ENCODE assay signal across 7 mouse cellular contexts in the genomic region with DNA sequence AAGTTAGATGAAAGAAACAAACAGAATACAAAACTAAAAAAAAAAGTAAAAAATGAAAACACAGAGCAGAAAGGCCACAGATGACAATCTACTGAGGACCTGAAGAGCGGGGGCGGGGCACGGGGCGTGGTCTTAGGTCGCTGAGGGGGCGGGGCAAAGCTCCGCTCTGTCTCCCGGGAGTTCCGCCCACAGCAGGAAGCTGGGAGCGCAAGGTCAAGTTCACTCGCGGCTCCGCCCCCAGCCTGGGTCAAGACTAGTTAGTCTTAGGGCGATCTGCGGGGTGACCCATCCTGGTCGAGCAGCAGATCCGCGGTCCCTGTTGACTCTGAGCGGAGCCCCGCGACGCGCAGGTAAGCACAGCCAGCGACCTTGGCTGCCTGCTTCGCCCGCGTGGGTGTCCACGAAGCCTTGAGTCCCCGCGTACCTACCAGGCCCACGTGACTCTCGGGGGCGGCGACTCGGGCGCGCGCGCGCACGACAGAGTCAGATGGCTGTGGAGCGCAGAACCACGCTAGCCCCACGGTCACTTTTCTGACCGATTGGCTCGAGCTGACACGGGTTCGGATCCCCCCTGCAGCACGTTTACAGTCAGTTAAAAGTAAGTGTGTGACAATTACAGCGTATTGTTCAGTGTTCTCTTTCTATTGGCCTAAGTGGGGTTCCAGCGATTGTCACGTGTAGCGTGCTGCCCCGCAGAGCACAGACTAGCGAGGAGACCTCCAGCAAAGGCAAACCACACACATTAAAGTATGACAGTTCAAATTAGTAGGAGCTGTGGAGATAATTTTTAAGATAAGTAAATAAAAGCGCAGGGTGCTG. TPM values are rescaled to one million over a fixed set of nuclear protein-coding genes. Genes with fewer than 3 reads are reported as not detected.
A peak's percentile ranks its signal among the peaks of the same experiment; 100 is the strongest.
DNase-seq lines count a peak whose midpoint lies in the region; ATAC-seq lines count a peak whose summit lies in the region.

No protein-coding gene starts in this region.

- H3K27me3 ChIP-seq in embryonic facial prominence, embryonic 12.5 days = no peaks in the 10 kb centered on the region
- H3K27me3 ChIP-seq in limb, embryonic 11.5 days (ENCODE audit: control insufficient read depth, insufficient read depth, low read length) = no peaks in the 10 kb centered on the region
- peaks cover 3% of the 10 kb centered on the region for H3K27me3 ChIP-seq in midbrain, embryonic 14.5 days (ENCODE audit: control insufficient read depth, insufficient read depth, low read length)

- H3K9me3 ChIP-seq in embryonic facial prominence, embryonic 12.5 days = no peaks in the 10 kb centered on the region
- no peaks in the 10 kb centered on the region for H3K9me3 ChIP-seq in limb, embryonic 11.5 days (ENCODE audit: control insufficient read depth, low read length)
- H3K9me3 ChIP-seq in midbrain, embryonic 14.5 days (ENCODE audit: control insufficient read depth, low read length) = no peaks in the 10 kb centered on the region

- peak overlapping the region; percentile 42 for H3K9ac ChIP-seq in embryonic facial prominence, embryonic 12.5 days
- peak overlapping the region; percentile 45; the same call in 1 of the 2 replicates for H3K9ac ChIP-seq in limb, embryonic 11.5 days (ENCODE audit: low read length)
- H3K9ac ChIP-seq in midbrain, embryonic 14.5 days (replicated peaks; ENCODE audit: low read length) = peak overlapping the region; percentile 43; the same call in 1 of the 2 replicates

- peak overlapping the region; percentile 75; the same call in 1 of the 2 replicates for H3K27ac ChIP-seq in embryonic facial prominence, embryonic 12.5 days
- no peak overlapping the region for H3K27ac ChIP-seq in limb, embryonic 11.5 days (replicated peaks; ENCODE audit: low read depth, low read length)
- H3K27ac ChIP-seq in midbrain, embryonic 14.5 days (replicated peaks; ENCODE audit: low read depth, low read length) = no peak overlapping the region

- peaks cover 5% of the 10 kb centered on the region for H3K4me1 ChIP-seq in embryonic facial prominence, embryonic 12.5 days
- peaks cover 5% of the 10 kb centered on the region for H3K4me1 ChIP-seq in limb, embryonic 11.5 days (ENCODE audit: control insufficient read depth, insufficient read depth, low read length)
- H3K4me1 ChIP-seq in midbrain, embryonic 14.5 days (ENCODE audit: control insufficient read depth, insufficient read depth, low read length) = peaks cover 13% of the 10 kb centered on the region

- peak overlapping the region; percentile 53 for H3K4me3 ChIP-seq in embryonic facial prominence, embryonic 12.5 days
- peak overlapping the region; percentile 56 for H3K4me3 ChIP-seq in limb, embryonic 11.5 days (ENCODE audit: low read depth, low read length)
- peak overlapping the region; percentile 44 for H3K4me3 ChIP-seq in midbrain, embryonic 14.5 days (replicated peaks; ENCODE audit: low read depth, low read length)

- peak; percentile 92 for DNase-seq in adrenal gland, postnatal 25 days
- peak; percentile 99 for DNase-seq in heart, adult 11 months
- peak; percentile 95 for DNase-seq in kidney, adult 18-20 months
- DNase-seq in limb, embryonic 11.5 days (ENCODE audit: low spot score) = peak; percentile 90
- peak; percentile 83 for DNase-seq in midbrain, embryonic 14.5 days
- DNase-seq in spleen, adult 18-20 months = peak; percentile 87 to 94

- peak overlapping the region; percentile 66 for H3K4me2 ChIP-seq in embryonic facial prominence, embryonic 12.5 days (replicated peaks)
- peak overlapping the region; percentile 60 for H3K4me2 ChIP-seq in limb, embryonic 11.5 days (ENCODE audit: low read depth, severe bottlenecking)
- H3K4me2 ChIP-seq in midbrain, embryonic 14.5 days (ENCODE audit: low read length) = peak overlapping the region; percentile 65

- H3K36me3 ChIP-seq in embryonic facial prominence, embryonic 12.5 days = no peaks in the 10 kb centered on the region
- H3K36me3 ChIP-seq in limb, embryonic 11.5 days (ENCODE audit: control insufficient read depth, insufficient read depth, low read length) = no peaks in the 10 kb centered on the region
- H3K36me3 ChIP-seq in midbrain, embryonic 14.5 days (ENCODE audit: control insufficient read depth, insufficient read depth, low read length) = no peaks in the 10 kb centered on the region

- ATAC-seq in embryonic facial prominence, embryonic 12.5 days (ENCODE audit: insufficient number of reproducible peaks, insufficient read depth, low FRiP score, low TSS enrichment) = peak; percentile 80
- peak; percentile 89 for ATAC-seq in limb, embryonic 11.5 days (ENCODE audit: insufficient number of reproducible peaks, low FRiP score, low TSS enrichment, low read depth)
- peak; percentile 84 for ATAC-seq in midbrain, embryonic 14.5 days (ENCODE audit: low FRiP score, low TSS enrichment)

- WGBS in embryonic facial prominence, embryonic 12.5 days = 1% methylated on average over 56 of the region's 56 CpGs
- 2% methylated on average over 56 of the region's 56 CpGs for WGBS in limb, embryonic 11.5 days
- WGBS in midbrain, embryonic 14.5 days = 1% methylated on average over 56 of the region's 56 CpGs

RNA-seq across cellular contexts. Expression of a gene that starts 9.4 kb away (rescaled TPM):
- total RNA-seq in adrenal gland, postnatal 25 days (2021) = 14.7 and 19.0 TPM in 2 replicates
- 3.5 and 4.3 TPM in 2 replicates for polyA plus RNA-seq in embryonic facial prominence, embryonic 12.5 days (2016; fragmentation: Nextera tagmentation; extraction: Ambion mirVana)
- 2.7 and 3.9 TPM in 2 replicates for polyA plus RNA-seq in limb, embryonic 11.5 days (2014; fragmentation: Nextera tagmentation; extraction: Ambion mirVana)
- polyA plus RNA-seq in midbrain, embryonic 14.5 days (2014; fragmentation: Nextera tagmentation; extraction: Ambion mirVana) = 0.77 and 0.87 TPM in 2 replicates
